ENCODE assay signal across 10 mouse cellular contexts in the genomic region with DNA sequence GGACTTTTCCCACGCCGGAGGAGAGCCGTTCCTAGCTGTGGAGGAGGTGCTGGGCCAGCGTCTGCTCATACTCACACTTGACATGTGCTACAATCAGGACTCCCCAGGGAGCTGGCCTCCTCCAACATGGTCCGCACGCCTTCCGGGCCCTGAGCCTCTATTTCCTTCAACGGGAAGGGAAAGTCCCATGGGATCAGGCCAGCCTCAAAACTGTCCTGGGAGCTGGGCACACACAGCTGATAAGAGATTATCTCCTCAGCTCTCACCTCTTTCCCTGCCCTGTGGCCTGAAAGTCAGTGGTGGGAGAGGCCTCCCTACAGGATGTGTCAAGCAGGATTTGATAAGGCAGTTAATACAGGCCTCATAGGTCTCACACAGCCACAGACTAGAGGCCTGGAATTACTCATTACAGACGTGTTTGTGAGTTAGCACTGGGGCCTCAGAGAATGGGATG. TPM values are rescaled to one million over a fixed set of nuclear protein-coding genes. Genes with fewer than 3 reads are reported as not detected.
DNase-seq lines count a peak whose midpoint lies in the region; ATAC-seq and TF ChIP-seq lines count a peak whose summit lies in the region.
"Had no signal": no experiment of that assay in that cellular context is flagged by ENCODE, and none has a peak within 500 bp of the region (broad histone marks: within the 10 kb centered on the region; RNA-seq: fewer than 3 reads in every experiment).

No protein-coding gene starts in this region.

- no peak for TF ChIP-seq CTCF in gastrocnemius, adult 2 months (IDR thresholded peaks at IDR 0.05)

- no peaks in the 10 kb centered on the region for H3K36me3 ChIP-seq in intestine, embryonic 14.5 days (ENCODE audit: control insufficient read depth, insufficient read depth, low read length)
- no peaks in the 10 kb centered on the region for H3K36me3 ChIP-seq in liver, embryonic 11.5 days (ENCODE audit: control insufficient read depth, insufficient read depth, low read length)

- peak; percentile 71 for DNase-seq in adrenal gland, adult 2 months
- peak; percentile 46 for DNase-seq in gastrocnemius, adult 2 months
- DNase-seq in intestine, embryonic 14.5 days (ENCODE audit: low spot score): peak; percentile 73
- no peak for DNase-seq in liver, embryonic 11.5 days (ENCODE audit: low spot score)
- DNase-seq in c-Kit-positive CD71-positive TER-119-positive erythroid progenitor cells, embryonic 14.5 days (ENCODE audit: low spot score): no peak
- no peak for DNase-seq in right cerebral cortex, postnatal 14 days
- DNase-seq in thymus, postnatal 4 days: no peak
- DNase-seq in B cell, adult 2 months: no peak

- no peaks in the 10 kb centered on the region for H3K9me3 ChIP-seq in intestine, embryonic 14.5 days (ENCODE audit: control insufficient read depth, low read length)
- H3K9me3 ChIP-seq in liver, embryonic 11.5 days (ENCODE audit: control insufficient read depth, low read length): no peaks in the 10 kb centered on the region

- intact Hi-C loops in gastrocnemius, adult 2 months (cut with DNase I): loop anchor here (5.0 kb wide), 1 partner anchor 252 kb away; no protein-coding TSS in a partner anchor

- no peak overlapping the region for H3K9ac ChIP-seq in intestine, embryonic 14.5 days (ENCODE audit: low read length)
- no peak overlapping the region for H3K9ac ChIP-seq in liver, embryonic 11.5 days (ENCODE audit: low read depth, low read length)

- WGBS in intestine, embryonic 14.5 days: 21% methylated on average over 9 of the region's 9 CpGs
- 29% methylated on average over 9 of the region's 9 CpGs for WGBS in liver, embryonic 11.5 days

- no peak overlapping the region for H3K4me2 ChIP-seq in intestine, embryonic 14.5 days (ENCODE audit: low read length)
- H3K4me2 ChIP-seq in liver, embryonic 11.5 days: no peak overlapping the region

- peak; percentile 36 for ATAC-seq in intestine, embryonic 14.5 days (replicated peaks; ENCODE audit: low FRiP score, low TSS enrichment, low read depth)
- peak; percentile 67 for ATAC-seq in liver, embryonic 11.5 days (replicated peaks; ENCODE audit: low FRiP score)

- H3K4me1 ChIP-seq in intestine, embryonic 14.5 days (replicated peaks; ENCODE audit: control insufficient read depth, insufficient read depth, low read length): peaks cover 42% of the 10 kb centered on the region
- peaks cover 26% of the 10 kb centered on the region for H3K4me1 ChIP-seq in liver, embryonic 11.5 days (replicated peaks; ENCODE audit: control insufficient read depth, insufficient read depth, low read length)

- no peak overlapping the region for H3K27ac ChIP-seq in gastrocnemius, adult 2 months
- H3K27ac ChIP-seq in intestine, embryonic 14.5 days (ENCODE audit: low read depth): peak overlapping the region; percentile 69
- peak overlapping the region; percentile 67 for H3K27ac ChIP-seq in liver, embryonic 11.5 days (ENCODE audit: low read depth, low read length)

- H3K4me3 ChIP-seq in gastrocnemius, adult 2 months: no peak overlapping the region
- no peak overlapping the region for H3K4me3 ChIP-seq in intestine, embryonic 14.5 days (ENCODE audit: low read depth, low read length)
- no peak overlapping the region for H3K4me3 ChIP-seq in liver, embryonic 11.5 days (ENCODE audit: low read depth, low read length)

- H3K27me3 ChIP-seq in intestine, embryonic 14.5 days (replicated peaks; ENCODE audit: control insufficient read depth, insufficient read depth, low read length): no peaks in the 10 kb centered on the region
- no peaks in the 10 kb centered on the region for H3K27me3 ChIP-seq in liver, embryonic 11.5 days (replicated peaks; ENCODE audit: control insufficient read depth, insufficient read depth, low read length)

RNA-seq across cellular contexts. Expression of gene Krtap5-4, which starts 26.9 kb away (rescaled TPM):
- total RNA-seq in adrenal gland, adult 2 months (2021): not detected
- polyA plus RNA-seq in adrenal gland, adult 2 months (2012; rRNA removed): not detected in 2 replicates
- total RNA-seq in gastrocnemius, adult 2 months (2021): not detected
- not detected in 2 replicates for polyA plus RNA-seq in intestine, embryonic 14.5 days (2014; fragmentation: Nextera tagmentation; extraction: Ambion mirVana)
- not detected in 2 replicates for polyA plus RNA-seq in liver, embryonic 11.5 days (2014; fragmentation: Nextera tagmentation; extraction: Ambion mirVana)
- total RNA-seq: megakaryocyte-erythroid progenitor cell, adult 5-6 weeks had no signal
- polyA plus RNA-seq: small intestine, adult 2 months had no signal

RNA-seq across cellular contexts. Expression of gene Krtap5-1, which starts 33.4 kb away (rescaled TPM):
- not detected for total RNA-seq in adrenal gland, adult 2 months (2021)
- polyA plus RNA-seq in adrenal gland, adult 2 months (2012; rRNA removed): not detected in 2 replicates
- not detected for total RNA-seq in gastrocnemius, adult 2 months (2021)
- 0.42 TPM in 1 of 2 replicates, not detected in the other for polyA plus RNA-seq in intestine, embryonic 14.5 days (2014; fragmentation: Nextera tagmentation; extraction: Ambion mirVana)
- not detected in 2 replicates for polyA plus RNA-seq in liver, embryonic 11.5 days (2014; fragmentation: Nextera tagmentation; extraction: Ambion mirVana)
- total RNA-seq: megakaryocyte-erythroid progenitor cell, adult 5-6 weeks had no signal
- polyA plus RNA-seq: small intestine, adult 2 months had no signal

RNA-seq across cellular contexts. Expression of gene Ifitm10, which starts 43.3 kb away (rescaled TPM):
- 1 to 10 TPM; 3.0 to 5.8 TPM for total RNA-seq in adrenal gland, adult 2 months (2021)
- polyA plus RNA-seq in adrenal gland, adult 2 months (2012; rRNA removed): 12.0 and 15.2 TPM in 2 replicates
- total RNA-seq in gastrocnemius, adult 2 months (2021): 1 to 10 TPM; 3.0 to 4.1 TPM
- 1.7 and 2.1 TPM in 2 replicates for polyA plus RNA-seq in intestine, embryonic 14.5 days (2014; fragmentation: Nextera tagmentation; extraction: Ambion mirVana)
- polyA plus RNA-seq in liver, embryonic 11.5 days (2014; fragmentation: Nextera tagmentation; extraction: Ambion mirVana): 1.8 and 2.4 TPM in 2 replicates
- total RNA-seq: megakaryocyte-erythroid progenitor cell, adult 5-6 weeks had no signal

RNA-seq across cellular contexts. Expression of gene Gm49369, which starts 52.2 kb away (rescaled TPM):
- total RNA-seq in adrenal gland, adult 2 months (2021): 1 to 10 TPM; 2.9 to 6.9 TPM
- not detected in 2 replicates for polyA plus RNA-seq in adrenal gland, adult 2 months (2012; rRNA removed)
- 1 to 10 TPM; 1.5 to 1.8 TPM for total RNA-seq in gastrocnemius, adult 2 months (2021)
- 0.54 TPM in 1 of 2 replicates, not detected in the other for polyA plus RNA-seq in intestine, embryonic 14.5 days (2014; fragmentation: Nextera tagmentation; extraction: Ambion mirVana)
- not detected in 2 replicates for polyA plus RNA-seq in liver, embryonic 11.5 days (2014; fragmentation: Nextera tagmentation; extraction: Ambion mirVana)
- total RNA-seq: megakaryocyte-erythroid progenitor cell, adult 5-6 weeks had no signal
- polyA plus RNA-seq: small intestine, adult 2 months had no signal

RNA-seq across cellular contexts. Expression of gene Gm4559, which starts 56.1 kb away (rescaled TPM):
- total RNA-seq in adrenal gland, adult 2 months (2021): not detected
- not detected in 2 replicates for polyA plus RNA-seq in adrenal gland, adult 2 months (2012; rRNA removed)
- total RNA-seq in gastrocnemius, adult 2 months (2021): not detected
- polyA plus RNA-seq in intestine, embryonic 14.5 days (2014; fragmentation: Nextera tagmentation; extraction: Ambion mirVana): not detected in 2 replicates
- polyA plus RNA-seq in liver, embryonic 11.5 days (2014; fragmentation: Nextera tagmentation; extraction: Ambion mirVana): not detected in 2 replicates
- total RNA-seq: megakaryocyte-erythroid progenitor cell, adult 5-6 weeks had no signal
- polyA plus RNA-seq: small intestine, adult 2 months had no signal

Comparison
In these comparisons a context has a peak if more than half of its experiments do, and no peak if none do; other contexts are left out.
1. DNase-seq: peak in adrenal gland, adult 2 months (single experiment), gastrocnemius, adult 2 months (single experiment) and intestine, embryonic 14.5 days (single experiment); none in liver, embryonic 11.5 days (single experiment), c-Kit-positive CD71-positive TER-119-positive erythroid progenitor cells, embryonic 14.5 days (single experiment), right cerebral cortex, postnatal 14 days (single experiment), thymus, postnatal 4 days (single experiment) and B cell, adult 2 months (0 of 2).